Comparison of ENCODE assay signal across 12 mouse cellular contexts in the genomic region with DNA sequence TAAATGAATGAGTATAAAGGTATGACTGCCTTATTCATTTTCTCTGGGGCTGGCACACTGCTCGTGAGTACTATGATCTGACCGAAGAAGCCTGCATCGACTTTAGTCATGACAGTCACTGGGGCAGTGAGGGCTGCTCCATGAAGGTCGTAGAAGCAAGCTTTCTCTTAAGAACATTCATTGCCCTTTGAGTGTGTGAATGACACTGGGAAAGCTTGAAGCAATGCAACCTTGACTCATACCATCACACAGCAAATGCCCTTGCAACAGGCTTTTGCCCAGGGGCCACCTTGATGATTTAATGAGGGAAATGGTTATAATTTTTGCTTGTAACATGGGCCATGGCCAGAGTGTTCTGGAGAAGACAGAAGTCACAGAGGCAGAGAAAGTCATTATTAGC.
"Had no signal": no experiment of that assay in that cellular context is flagged by ENCODE, and none has a peak within 500 bp of the region (broad histone marks: within the 10 kb centered on the region; RNA-seq: fewer than 3 reads in every experiment).

No protein-coding gene starts in this region.

- H3K27me3 ChIP-seq: limb, embryonic 13.5 days; midbrain, embryonic 12.5 days; neural tube, embryonic 13.5 days had no signal

- H3K27ac ChIP-seq: layer of hippocampus, adult 2 months; limb, embryonic 13.5 days; liver, embryonic 14.5 days; midbrain, embryonic 12.5 days; neural tube, embryonic 13.5 days had no signal

- ATAC-seq: midbrain, embryonic 16.5 days had no signal

- H3K4me3 ChIP-seq: layer of hippocampus, adult 2 months; limb, embryonic 13.5 days; midbrain, embryonic 12.5 days; neural tube, embryonic 13.5 days had no signal

- DNase-seq: left cerebral cortex, postnatal 4 days; lung, adult 18-20 months; retina, postnatal 1 day; spleen, adult 18-20 months; thymus, adult 18-20 months; thymus, postnatal 14 days had no signal

- H3K4me2 ChIP-seq: limb, embryonic 13.5 days; midbrain, embryonic 12.5 days; neural tube, embryonic 13.5 days had no signal

- H3K9me3 ChIP-seq: limb, embryonic 13.5 days; midbrain, embryonic 12.5 days; neural tube, embryonic 13.5 days had no signal

- H3K4me1 ChIP-seq: limb, embryonic 13.5 days; midbrain, embryonic 12.5 days; neural tube, embryonic 13.5 days had no signal

- H3K9ac ChIP-seq: limb, embryonic 13.5 days; liver, embryonic 14.5 days; midbrain, embryonic 12.5 days; neural tube, embryonic 13.5 days had no signal
